Mouse (Mus musculus): ENCODE data around the gene Tubgcp2.

Gene Tubgcp2

DNA sequence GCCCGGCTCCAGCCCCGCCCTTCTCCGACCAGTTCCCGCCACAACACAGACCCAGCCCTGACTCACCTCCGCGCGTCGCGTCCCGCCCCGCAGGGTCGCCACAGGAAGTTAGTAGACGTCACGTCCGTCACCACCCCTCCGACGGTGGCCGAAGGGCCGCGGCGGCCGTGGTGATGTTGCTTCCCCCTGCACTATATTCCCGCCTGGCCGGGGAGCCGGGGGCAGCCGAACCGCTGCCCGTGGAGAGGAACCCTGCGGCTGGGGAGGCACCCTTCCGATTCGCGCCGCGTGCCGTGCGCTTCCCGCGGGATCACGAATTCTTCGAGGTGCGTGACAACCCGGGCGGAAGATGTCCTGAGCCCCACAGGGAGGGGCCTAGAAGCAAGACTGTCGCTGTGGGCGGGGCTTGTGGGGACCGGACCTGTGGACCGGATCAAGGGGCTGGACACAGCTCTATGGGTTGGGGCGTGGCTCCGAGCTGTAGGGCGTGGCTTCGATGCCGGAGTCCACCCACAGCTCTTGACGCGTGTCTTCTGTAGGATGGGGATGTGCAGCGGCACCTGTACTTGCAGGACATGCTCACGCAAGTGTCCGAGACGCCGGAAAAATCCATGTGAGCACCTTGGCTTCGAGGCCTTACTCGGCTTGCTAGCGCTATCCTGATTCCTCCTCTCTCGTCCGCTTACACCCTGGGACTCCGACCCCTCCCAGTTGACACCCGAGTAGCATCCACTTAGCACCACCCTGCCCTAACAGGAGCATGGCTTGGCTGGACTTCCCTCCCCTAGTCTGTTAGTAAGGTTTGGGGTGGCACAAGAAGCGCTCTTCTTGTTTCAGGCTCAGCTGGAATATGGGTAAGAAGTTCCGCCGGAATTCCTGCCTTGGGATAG is at the start of gene Tubgcp2, which contains the start of gene Zfp511:
Gene Tubgcp2, minus strand, starts transcription at position 389 of the 890 bp plus-strand sequence.
Gene Zfp511, plus strand, starts transcription at position 111 of the 890 bp plus-strand sequence.
- DNase-seq (ENCODE audit: low spot score), result peak; percentile 89

DNA sequence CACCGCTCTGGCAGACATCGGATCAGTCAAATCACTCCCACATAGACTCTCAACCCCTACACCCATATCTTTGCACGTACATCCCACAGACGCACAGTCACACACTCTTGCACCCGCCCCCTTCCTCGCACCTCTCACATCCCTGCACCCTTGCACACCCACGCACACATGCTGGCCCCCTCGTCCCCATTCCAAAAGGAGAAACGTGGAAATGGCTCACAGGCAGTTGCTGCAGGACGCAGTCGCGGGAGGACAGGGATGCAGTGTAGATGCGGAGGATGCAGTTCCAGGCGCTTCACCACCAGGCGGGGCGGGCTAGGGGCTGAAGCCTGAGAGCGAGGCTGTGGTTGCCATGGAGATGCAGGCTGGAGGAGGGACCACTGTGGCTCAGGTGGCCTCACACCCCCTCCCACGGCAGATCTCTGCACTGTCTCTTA is 45.8 kb upstream of the Tubgcp2 start, which contains the start of gene Caly:
Gene Caly, minus strand, starts transcription at position 307 of the 437 bp plus-strand sequence.
- DNase-seq (ENCODE audit: low spot score), result no peak

DNA sequence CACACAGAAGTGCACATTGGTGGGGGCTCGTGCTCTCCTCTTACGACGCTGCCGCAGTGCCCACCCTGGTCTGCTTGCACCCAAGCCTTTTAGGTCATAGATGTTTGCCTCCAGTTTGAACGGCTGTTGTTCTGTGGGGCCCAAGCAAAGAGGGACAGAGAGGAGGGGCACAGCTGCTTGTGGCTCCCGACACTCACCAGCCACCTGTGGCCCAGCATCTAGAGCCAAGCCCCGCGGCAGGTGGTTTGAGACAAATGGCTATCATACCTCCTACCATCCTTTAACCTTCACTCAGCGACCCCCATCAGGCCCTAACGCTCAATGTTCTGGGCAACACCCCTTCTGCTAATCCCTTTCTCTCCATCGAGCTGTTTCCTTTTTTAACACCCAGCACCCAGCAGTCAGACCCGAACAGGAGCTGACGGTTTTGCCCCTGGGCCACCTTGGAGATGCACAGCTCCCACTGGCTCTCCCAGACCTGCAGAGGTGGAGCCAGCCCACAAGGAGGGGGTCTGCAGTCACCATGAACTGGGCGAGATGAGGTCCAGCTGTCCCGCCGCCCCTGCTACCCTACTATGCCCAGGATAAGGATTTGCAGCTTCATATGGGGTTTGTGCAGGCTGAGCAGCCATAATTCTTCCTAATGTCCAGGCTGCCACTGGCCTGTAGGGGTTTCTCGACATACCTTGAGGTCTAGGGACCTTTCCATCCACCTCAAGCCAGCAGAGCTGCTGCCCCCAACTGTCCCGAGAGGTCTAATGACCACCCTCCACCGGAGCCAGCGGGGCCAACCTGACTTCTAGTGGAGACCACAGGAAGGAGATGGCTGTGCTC is 45.2 kb upstream of the Tubgcp2 start:
- no peak for DNase-seq (ENCODE audit: low spot score)

DNA sequence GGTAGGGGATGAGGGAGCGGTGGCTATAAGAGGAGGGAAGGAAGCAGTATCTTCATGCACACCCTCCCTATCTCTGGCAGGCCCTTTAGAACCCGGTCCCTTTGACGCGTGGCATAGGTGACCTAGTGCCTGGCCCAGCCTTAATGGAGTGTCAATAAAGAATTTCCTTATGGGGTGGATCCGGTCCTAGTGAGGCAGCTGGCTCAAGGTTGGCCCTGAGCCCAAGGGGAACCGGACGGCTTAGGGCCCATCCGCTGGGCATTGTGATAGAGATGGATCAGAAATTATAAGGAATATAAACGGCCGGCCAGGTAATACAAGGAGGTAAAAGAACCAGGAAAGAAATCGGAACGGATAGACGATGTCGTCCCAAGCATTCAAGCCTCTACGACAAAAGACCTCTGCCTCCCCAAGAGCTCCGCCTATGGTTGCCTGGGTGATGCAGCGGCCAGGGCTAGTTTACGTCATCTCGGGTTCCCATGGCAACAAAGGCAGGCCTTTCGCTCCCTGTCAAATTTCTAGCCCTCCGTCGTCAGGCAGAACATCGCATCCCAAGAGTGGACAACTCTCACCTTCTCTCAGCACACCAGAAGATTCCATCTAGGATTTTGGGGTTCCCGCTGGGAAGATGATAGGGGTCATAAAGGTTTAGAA is 44.2 kb upstream of the Tubgcp2 start:
- DNase-seq (ENCODE audit: low spot score), result no peak

DNA sequence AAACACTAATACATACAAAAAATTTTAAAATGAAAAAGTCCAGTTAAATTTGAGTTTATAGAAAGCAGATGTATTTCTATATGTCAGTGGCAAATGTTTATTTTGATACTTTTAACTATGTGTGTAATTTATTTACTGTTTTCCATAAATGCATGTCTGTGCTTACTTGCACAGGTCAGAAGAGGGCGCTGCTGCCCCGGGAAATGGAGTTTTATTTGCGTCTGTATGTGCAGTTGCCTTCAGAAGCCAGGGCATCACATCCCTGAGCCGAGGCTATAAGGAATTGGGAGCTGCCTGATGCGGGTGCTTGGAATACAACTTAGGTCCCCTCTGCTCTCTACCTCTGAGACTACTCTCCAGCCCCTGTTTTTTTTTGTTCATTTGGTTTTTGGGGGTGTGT is 42.2 kb upstream of the Tubgcp2 start:
- DNase-seq (ENCODE audit: low spot score), result no peak

DNA sequence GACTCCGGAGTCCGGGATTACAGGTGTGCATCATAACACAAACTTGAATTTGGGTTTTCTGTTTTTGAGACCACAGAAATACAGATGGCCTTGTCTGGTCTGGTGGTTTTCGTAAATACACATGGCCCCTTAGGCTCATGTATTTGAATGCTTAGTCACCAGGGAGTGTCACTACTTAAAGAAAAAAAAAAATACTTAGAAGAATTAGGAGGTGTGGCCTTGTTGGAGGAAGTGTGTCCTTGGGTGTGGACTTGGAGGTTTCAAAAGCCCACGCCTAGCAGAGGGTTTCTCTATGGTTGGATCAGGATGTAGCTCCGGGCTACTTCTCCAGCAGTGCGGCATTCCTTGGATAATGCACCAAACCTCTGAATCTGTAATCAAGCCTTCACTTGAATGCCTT is 41.2 kb upstream of the Tubgcp2 start:
- no peak for DNase-seq (ENCODE audit: low spot score)

DNA sequence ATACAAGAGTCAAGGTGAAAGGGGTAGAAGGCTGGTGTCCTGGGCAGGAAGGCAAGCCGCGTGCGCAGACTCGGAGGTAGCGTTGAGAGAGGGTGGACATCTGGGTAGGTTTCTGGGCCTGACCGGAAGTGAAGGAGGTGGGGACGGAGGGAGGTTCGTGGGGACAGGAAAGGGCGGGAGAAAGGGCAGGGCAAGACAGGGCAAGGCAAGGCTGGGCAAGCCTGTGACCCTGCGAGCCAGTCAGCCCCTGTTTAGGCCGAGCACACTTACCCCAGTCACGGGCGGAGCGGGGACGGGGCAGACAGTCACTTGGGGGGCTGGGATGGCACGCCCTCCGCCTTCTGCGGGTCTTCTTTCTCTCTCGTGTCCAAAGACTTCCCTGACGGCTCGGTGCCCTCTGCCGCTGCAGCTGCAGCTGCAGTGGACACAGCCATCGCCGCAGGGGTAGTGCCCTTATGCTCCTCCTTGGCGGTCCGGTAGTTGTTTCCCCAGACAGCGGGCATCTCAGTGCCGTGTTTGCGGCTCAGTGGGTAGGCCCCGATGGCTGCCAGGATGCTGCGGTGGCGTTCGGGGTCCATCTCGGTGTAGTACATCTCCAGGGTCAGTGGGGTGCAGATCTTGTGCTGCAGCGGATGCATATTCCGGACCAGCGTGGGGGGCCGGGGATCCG is 33.7 kb upstream of the Tubgcp2 start:
- no peak for DNase-seq (ENCODE audit: low spot score)

DNA sequence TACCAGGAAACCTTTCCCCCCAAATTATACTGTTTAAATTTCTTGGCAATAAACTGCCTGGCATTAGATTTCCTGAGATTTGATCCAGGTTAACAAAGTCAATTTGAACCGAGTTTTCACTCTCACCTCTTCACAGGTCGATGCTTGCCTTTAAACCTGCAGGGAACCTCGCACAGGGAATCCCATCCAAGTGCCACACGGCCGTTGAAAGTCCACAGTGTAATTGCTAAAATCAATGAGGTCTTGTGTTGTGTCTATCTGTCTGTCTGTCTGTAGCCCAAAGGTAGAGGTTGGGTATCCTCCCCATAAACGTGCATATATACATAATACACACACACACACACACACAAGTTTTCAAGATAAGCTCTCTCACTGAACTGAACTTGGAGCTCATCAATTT is 30.9 kb upstream of the Tubgcp2 start:
- no peak for DNase-seq (ENCODE audit: low spot score)

DNA sequence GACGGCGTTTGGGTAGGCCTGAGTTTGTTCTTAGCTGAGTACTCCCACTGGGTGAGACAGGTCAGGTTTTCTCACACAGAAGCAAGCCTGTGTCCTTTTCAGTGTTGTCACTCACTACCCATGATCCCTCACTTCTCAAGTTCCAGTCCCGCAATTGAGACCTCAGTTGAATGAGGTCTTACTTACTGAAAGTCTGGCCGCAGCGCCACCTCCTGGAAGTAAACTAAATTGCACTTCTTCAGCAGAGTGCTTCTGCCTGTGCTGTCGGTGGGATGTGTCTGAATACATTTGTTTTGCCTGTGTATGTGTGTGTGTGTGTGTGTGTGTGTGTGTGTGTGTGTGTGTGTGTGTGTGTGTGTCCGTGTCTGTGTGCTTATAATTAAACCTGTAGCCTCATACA is 26.6 kb upstream of the Tubgcp2 start:
- DNase-seq (ENCODE audit: low spot score), result peak; percentile 25

DNA sequence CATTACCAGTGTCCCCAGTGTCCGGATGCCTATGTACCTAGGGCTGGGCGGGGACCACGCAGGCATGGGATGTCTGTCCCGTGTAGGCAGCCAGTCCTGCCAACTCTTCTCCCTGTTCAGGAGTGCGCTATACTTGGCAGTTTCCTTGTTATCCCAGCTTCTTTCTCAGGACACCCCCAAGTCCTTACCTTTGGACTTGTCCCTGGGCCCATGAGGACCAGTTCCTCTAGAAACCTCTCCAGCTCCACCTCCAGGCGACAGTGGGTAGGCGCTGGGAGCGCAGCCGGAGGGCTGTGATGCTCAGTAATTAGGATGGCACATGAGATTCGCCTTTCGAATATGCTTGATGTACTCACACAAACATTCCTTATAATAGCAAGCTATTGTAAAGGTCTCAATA is 25.8 kb upstream of the Tubgcp2 start:
- DNase-seq (ENCODE audit: low spot score), result no peak

DNA sequence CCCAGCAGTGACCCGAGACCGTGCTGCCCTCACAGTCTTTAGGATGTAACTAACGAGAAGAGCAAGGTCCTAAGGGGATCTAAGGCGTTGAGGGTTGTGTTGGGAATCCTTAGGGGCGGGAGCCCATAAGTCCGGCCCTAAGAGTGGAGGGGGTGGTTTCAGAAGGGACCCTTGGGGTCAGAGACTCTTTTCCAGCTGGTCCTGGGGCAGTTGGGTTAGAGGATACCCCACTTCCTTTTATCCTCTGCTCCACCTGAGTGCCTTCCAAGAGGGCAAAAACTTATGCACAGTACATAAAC is 25.3 kb upstream of the Tubgcp2 start:
- no peak for DNase-seq (ENCODE audit: low spot score)

DNA sequence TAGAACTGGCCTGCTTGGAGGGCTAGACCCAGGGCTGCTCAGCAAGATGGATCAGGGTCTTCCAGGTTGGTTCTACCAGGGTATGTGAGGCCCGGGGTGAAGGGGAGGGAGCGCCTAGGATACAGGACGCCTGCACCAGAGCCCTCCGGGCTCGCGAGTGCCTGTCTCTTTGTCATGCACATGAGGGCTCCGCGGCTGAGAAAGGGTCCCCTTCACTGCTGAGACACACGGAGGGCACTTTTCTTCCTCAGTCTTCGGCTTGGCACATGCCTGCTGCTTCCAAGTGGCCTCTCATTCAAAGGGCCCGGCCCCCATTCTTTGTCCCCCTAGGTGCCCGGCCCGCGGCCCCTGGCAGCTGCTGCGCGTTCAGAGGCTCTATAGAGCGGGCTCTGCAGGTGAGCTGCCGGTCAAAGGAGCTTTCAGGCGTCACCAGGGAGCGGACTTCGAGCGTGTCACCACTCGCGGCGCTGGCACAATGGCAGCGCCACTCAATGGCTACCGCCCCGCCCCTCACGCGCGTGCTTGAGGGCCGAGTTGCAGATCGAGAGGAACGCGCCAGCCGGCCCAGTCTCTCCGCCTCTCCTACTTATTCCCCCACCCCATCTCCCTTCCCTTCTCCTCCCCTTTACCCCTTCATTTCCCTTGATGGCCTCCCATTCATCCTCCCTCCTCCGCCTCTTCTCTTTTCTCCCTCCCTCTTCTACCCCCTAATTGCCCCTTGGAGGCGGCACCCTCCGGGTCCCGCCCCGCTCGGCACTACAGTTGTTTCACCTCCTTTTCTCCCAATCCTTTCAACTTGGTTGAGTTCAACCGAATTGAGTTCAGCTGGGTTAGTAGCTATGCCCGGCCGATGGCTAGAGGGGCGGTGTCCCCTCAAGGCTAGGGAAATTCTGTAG is 24.7 kb upstream of the Tubgcp2 start:
- DNase-seq (ENCODE audit: low spot score), result no peak

DNA sequence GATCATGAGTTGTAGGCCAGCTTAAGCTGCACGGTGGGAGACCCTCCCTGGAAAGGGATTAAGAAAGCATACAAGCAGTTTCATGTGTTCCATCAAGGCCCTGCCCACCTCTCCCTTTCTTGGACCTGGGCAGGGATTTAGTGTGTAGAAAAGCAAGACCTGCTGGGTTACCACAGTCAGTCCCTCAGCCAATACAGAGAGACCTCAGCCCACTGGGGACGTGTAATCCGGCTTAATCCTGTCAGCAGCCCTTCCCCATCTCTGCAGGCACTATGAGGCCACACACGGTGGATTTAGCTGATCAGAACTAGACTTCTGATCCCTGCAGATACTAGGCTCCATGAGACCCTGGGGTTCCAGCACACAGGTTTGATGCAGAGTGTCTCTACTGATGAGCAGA is 23.1 kb upstream of the Tubgcp2 start:
- no peak for DNase-seq (ENCODE audit: low spot score)

DNA sequence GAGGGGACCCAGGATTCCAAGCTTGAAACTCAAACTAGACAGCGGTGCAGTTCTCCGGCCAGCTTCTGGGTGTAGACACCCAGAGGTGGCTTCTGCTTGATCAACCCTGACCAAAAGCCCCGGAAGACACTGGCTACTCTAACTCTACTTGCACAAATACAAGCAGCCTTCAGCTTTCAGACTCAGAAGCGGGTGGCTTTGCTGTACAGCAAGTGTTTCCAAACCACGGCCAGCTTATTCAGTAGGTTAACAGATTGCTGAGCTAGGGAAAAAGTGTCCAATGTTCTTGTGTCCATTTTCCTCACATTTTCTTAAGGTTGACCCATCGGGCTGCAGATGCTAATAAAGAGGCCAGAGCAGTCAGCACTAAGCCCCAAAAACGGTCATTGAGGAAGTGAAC is 22.1 kb upstream of the Tubgcp2 start:
- DNase-seq (ENCODE audit: low spot score), result no peak

DNA sequence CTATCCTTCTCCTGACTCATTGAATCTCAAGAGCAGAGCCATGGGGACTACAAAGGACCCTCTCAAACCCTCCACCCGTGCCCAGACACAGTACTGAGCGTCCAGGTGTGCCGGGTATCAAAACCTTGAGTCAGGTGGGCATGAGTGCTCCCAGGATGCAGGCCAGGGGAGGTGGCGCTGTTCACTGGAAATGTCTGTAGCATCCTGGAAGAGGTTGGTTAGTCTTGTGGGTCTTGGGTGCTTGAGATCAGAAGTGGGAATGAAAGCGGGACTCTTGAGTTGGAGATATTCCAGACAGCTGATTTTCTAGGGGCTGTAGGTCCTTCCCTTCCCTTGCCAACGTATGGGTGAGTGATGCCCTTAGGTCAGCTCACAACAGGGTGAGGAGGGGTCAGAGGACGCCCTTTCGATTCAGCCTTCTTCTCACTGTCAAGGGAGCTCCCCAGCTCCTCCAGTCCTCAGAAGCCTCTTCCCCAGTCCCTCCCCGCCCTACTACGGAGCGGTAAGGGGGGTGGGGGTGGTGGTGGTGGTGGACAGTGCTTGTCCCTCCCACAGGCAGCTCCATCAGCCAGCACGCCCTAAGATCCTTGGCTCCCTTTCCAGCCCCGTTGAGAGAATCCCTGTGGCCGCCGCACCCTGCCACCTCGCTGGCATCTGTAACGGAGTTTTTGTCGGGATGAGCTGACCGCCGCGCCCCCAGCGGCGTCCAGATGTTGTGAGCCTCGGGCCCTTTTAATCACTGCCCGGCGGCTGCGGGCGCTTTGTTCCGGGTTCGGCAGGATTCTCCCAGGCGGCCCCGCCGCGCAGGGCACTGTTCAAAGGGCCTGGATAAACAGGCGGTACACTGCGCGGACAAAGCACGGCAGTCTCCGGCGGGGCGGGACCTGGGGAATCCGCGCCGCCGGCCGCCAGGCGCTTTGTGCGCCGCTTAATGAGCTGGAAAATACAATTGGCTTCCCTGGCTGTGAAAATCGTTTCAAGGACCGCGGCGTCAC is 21.2 kb upstream of the Tubgcp2 start:
- no peak for DNase-seq (ENCODE audit: low spot score)

DNA sequence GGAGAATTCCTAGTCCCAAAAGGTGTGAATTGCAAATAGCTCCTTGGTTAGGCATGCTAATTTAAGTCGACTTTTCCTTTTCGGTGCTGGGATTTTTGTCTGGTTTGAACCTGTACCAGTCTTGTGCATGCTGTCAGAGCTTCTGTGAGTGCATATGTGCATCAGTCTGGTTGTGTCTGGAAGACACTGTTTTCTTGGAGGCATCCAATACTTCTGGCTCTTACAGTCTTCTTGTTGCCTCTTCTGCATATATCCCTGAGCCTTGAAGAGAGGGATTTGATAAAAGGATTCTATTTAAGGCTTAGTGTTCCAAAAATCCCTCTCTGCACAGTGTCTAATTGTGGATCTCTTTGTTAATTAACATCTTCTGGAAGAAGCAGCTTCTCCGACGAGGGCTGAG is 17.7 kb upstream of the Tubgcp2 start:
- no peak for DNase-seq (ENCODE audit: low spot score)

DNA sequence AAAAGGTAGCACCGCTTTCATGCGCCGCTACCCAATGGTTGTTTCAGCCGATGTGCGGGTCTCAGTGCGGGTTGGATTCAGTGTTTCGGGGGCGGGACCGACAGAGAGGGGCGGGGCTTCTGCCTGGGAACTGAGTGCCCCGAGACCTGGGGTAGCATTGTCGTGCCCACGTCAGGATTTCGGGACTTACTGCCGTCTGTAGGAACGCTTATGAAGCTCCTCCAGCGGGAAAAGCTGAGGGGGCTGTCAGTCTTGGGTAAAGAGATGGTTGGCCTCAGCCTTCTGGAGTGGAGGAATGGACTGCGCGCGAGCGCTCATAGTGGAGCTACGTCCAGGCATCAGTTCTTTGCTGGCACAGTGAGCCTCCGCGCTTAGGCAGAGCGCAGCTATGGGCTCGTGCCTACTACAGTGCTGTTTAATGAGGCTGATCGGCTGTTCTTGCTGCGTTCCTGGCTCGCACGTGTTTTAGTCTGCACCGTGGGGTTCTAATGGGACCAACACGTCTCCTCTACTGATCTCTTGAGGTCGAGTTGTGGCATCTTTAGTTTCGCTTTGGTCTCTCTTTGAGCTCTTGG is 12.7 kb upstream of the Tubgcp2 start:
- DNase-seq (ENCODE audit: low spot score), result no peak

DNA sequence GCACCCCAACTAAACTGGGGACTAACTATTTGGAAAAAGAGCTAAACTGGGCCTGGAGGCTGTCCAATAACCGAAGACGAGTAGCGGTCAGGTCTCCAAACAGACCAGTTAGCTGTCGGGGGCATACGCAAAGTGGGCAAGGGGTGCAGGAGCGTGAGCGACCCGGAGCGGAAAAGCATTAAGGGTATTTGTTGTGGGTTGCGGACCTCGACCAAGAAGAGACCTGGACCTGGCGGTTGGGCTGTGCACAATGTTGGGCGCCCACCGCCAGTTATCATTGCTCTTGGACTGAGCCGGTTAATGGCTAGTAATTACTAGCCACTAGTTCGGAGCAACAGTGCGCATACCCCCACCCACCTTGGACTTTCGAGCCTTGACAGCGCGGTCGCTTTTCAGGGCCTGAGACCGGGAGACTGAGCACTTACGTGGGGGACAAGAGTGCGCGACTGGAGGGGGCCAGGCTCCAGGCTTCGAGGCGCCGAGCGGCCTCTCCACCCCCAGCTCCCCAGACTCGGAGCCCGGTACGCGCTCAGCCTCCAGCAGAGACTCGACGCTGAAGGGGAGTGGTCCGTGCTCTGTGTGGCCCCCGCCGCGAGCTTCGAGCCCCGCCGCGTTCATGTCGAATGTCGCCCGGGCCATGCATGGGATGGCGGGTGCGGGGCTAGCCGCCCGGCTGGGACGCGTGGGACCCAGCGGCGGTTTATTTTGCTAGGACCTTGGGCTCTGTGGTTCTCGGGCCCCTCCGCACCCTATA is 12.1 kb upstream of the Tubgcp2 start, which contains the start of gene Msx3:
Gene Msx3, minus strand, starts transcription at position 729 of the 754 bp plus-strand sequence.
- no peak for DNase-seq (ENCODE audit: low spot score)

Measured in spleen, adult 12 weeks (tissue).